Mouse (Mus musculus) G1E (cell line): ENCODE measurements around the gene Ccdc107. TPM values are rescaled to one million over a fixed set of nuclear protein-coding genes. Genes with fewer than 3 reads are reported as not detected.

Experiments
- ATAC-seq: 2 replicates; pipeline ENCODE4 v1.8.0; 2016; ENCODE audit warnings: mild to moderate bottlenecking; ENCODE audit not compliant: insufficient number of reproducible peaks, poor library complexity, low FRiP score, severe bottlenecking; ENCODE audit errors: extremely low read depth
- DNase-seq: peaks from one replicate; pipeline ENCODE4 v3.0.0; 2012; ENCODE audit warnings: low spot score
- H3K27me3 ChIP-seq: 2 replicates; pipeline ENCODE4 v1.6.1; 2012; ENCODE audit warnings: mild to moderate bottlenecking, low read length, inconsistent platforms; ENCODE audit not compliant: insufficient read depth
- H3K36me3 ChIP-seq: replicated peaks from 2 replicates; pipeline ENCODE3; 2012; ENCODE audit warnings: mild to moderate bottlenecking, inconsistent platforms
- H3K4me1 ChIP-seq: 2 replicates; pipeline ENCODE4 v1.6.1; 2012; ENCODE audit warnings: low read depth, low read length, inconsistent platforms, mixed read lengths; ENCODE audit not compliant: insufficient read depth
- H3K4me3 ChIP-seq: 2 replicates; pipeline ENCODE4 v1.5.1; 2012; ENCODE audit warnings: low read depth, mild to moderate bottlenecking, inconsistent platforms, low read length, moderate library complexity, mixed read lengths
- H3K9me3 ChIP-seq: replicated peaks from 2 replicates; pipeline ENCODE4 v1.6.1; 2012; ENCODE audit warnings: inconsistent platforms
- CTCF ChIP-seq: IDR thresholded peaks from 2 replicates; pipeline ENCODE4 v1.5.1; 2012; ENCODE audit warnings: low read depth, low read length, inconsistent platforms, mixed read lengths
- GATA1 ChIP-seq: IDR thresholded peaks from 2 replicates; pipeline ENCODE4 v1.6.1; 2012; ENCODE audit warnings: borderline replicate concordance, low read length, inconsistent platforms, mixed read lengths
- GATA2 ChIP-seq: IDR thresholded peaks from 2 replicates; pipeline ENCODE4 v1.6.1; 2012; ENCODE audit warnings: low read depth, low read length, inconsistent platforms, borderline replicate concordance
- POLR2AphosphoS5 ChIP-seq: IDR thresholded peaks from 2 replicates; pipeline ENCODE4 v1.6.1; 2012; ENCODE audit warnings: low read depth, low read length, inconsistent platforms; ENCODE audit not compliant: insufficient replicate concordance
- TAL1 ChIP-seq: conservative IDR thresholded peaks from 2 replicates; pipeline ENCODE4 v1.6.1; 2012; ENCODE audit warnings: low read depth, low read length, inconsistent platforms, mixed read lengths
- polyA plus RNA-seq: library from polyadenylated mRNA; stranded (reverse); fragments of >175 nt; gene quantifications from 2 replicates; pipeline ENCODE4 v1.2.3, GENCODE M21; 2012
- total RNA-seq, 2 experiments: library from RNA; stranded (forward) in 1 of 2; stranded (reverse) in 1 of 2; fragments of 200-1000 nt in 1 of 2; fragments of >200 nt in 1 of 2; fragmentation: Nextera tagmentation in 1 of 2; gene quantifications; 2 replicates each; pipeline ENCODE4 v1.2.3; 2014 to 2017

Ccdc107 gene
- 18.8 and 25.2 TPM in 2 replicates for total RNA-seq (2014; fragmentation: Nextera tagmentation)
- total RNA-seq (2017), result 28.3 and 28.6 TPM in 2 replicates
- 72.0 and 82.4 TPM in 2 replicates for polyA plus RNA-seq

- DNase-seq, result peak; percentile 96
- Histone ChIP-seq H3K4me1 (peaks cover 68% of the 10 kb centered on the region), H3K27me3 (no peaks in the 10 kb centered on the region; the same call in 1 of the 2 replicates), H3K9me3 (no peaks in the 10 kb centered on the region), H3K4me3 (peak within 1 kb of the TSS; percentile 83), H3K36me3 (peaks cover 32% of the 10 kb centered on the region)
- no peak for TF ChIP-seq CTCF
- no peak for TF ChIP-seq GATA2
- TF ChIP-seq TAL1, result no peak
- no peak for TF ChIP-seq GATA1
- no peak for TF ChIP-seq POLR2AphosphoS5
- ATAC-seq, result peak; percentile 92
Measured at GRCm38 (mm10) chr4:43492821-43493185, at the start of gene Ccdc107. Ccdc107 (plus strand) TSS chr4:43492900.

GRCm38 (mm10) chr4:43443511-43443910 is 49.2 kb upstream of the Ccdc107 start:
- peaks cover 7% of the 10 kb centered on the region for H3K27me3 ChIP-seq
- no peaks in the 10 kb centered on the region for H3K9me3 ChIP-seq
- peaks cover 41% of the 10 kb centered on the region for H3K36me3 ChIP-seq
- TF ChIP-seq POLR2AphosphoS5 (no peak), TAL1 (no peak), CTCF (no peak), GATA2 (no peak), GATA1 (no peak)
- DNase-seq (no peak), ATAC-seq (no peak)
- peak overlapping the region; percentile 83 for H3K4me3 ChIP-seq
- peaks cover 26% of the 10 kb centered on the region for H3K4me1 ChIP-seq

DNA sequence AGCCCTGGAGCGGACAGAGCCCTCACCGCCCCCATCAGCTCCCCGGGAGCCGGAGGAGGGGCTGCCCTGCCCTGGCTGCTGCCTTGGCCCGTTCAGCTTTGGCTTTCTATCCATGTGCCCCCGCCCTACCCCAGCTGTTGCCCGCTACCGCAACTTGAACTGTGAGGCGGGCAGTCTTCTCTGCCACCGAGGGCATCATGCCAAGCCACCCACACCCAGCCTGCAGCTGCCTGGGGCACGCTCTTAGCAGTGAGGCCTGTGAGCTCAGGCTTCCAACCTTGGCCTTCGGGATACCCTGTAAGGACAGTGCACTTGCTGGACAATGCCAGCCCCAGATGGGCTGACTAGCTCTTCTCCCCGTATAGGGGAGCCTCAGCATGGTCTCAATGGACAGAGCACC is 45.4 kb upstream of the Ccdc107 start:
- peaks cover 42% of the 10 kb centered on the region for H3K36me3 ChIP-seq
- H3K9me3 ChIP-seq, result no peaks in the 10 kb centered on the region
- H3K4me1 ChIP-seq, result peaks cover 17% of the 10 kb centered on the region
- peaks cover 13% of the 10 kb centered on the region for H3K27me3 ChIP-seq
- TF ChIP-seq GATA2, result no peak
- no peak for TF ChIP-seq POLR2AphosphoS5
- no peak for TF ChIP-seq CTCF
- no peak for TF ChIP-seq GATA1
- no peak for TF ChIP-seq TAL1
- DNase-seq (no peak), ATAC-seq (no peak)
- no peak overlapping the region for H3K4me3 ChIP-seq

DNA sequence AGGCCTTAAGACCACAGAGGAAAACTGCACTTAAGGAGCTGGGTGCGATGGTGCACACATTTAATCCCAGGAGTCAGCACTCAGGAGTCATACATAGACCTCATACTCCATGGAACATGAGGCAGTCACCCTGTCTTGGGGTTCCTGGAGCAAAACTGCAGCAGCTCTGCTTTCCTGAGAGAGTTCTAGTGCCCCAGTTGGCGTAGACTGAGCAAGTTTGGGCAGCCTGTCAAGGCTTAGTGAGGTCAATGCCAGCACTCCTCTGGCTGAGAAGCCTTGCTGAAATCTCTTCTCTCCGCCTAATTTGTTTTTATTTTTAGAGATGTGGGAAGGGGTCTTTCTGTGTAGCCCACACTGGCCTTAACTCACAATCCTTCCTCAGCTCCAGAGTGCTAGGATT is 44.1 kb upstream of the Ccdc107 start:
- TF ChIP-seq GATA2 (no peak), POLR2AphosphoS5 (no peak), TAL1 (no peak), GATA1 (no peak), CTCF (no peak)
- no peaks in the 10 kb centered on the region for H3K9me3 ChIP-seq
- peaks cover 26% of the 10 kb centered on the region for H3K27me3 ChIP-seq
- DNase-seq, result no peak
- H3K36me3 ChIP-seq, result peaks cover 42% of the 10 kb centered on the region
- peaks cover 19% of the 10 kb centered on the region for H3K4me1 ChIP-seq
- H3K4me3 ChIP-seq, result no peak overlapping the region
- ATAC-seq, result no peak

- Histone ChIP-seq H3K4me1 (peaks cover 31% of the 10 kb centered on the region), H3K27me3 (peaks cover 49% of the 10 kb centered on the region), H3K4me3 (no peak overlapping the region), H3K36me3 (peaks cover 13% of the 10 kb centered on the region), H3K9me3 (no peaks in the 10 kb centered on the region)
- DNase-seq (no peak), ATAC-seq (no peak)
- TF ChIP-seq GATA1, result no peak
- no peak for TF ChIP-seq CTCF
- no peak for TF ChIP-seq TAL1
- TF ChIP-seq GATA2, result no peak
- no peak for TF ChIP-seq POLR2AphosphoS5
Measured at GRCm38 (mm10) chr4:43452315-43452714, 40.4 kb upstream of the Ccdc107 start.

DNA sequence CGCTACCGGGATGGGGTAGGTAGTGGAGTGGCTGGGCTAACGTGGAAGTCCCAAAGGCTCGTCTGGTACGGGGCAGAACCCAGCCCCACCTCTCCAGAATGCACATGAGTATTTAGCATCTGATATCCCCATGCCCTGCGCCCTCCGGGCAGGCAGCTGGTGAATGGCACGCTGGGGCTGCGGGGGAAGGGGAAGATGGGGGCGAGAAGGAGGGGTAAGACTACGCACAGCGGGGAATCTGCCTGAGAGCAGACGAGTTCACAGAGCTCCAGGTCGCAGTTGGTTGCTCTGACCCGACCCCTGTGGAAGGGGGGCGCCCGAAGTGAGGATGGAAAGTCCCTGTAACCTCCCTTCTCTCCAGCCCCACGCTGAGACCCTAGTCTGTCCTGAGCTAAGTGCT is 39.3 kb upstream of the Ccdc107 start:
- Histone ChIP-seq H3K36me3 (peaks cover 2% of the 10 kb centered on the region), H3K9me3 (no peaks in the 10 kb centered on the region), H3K4me3 (no peak overlapping the region), H3K4me1 (peaks cover 31% of the 10 kb centered on the region), H3K27me3 (peaks cover 55% of the 10 kb centered on the region)
- DNase-seq, result no peak
- TF ChIP-seq GATA2, result no peak
- TF ChIP-seq GATA1, result no peak
- TF ChIP-seq POLR2AphosphoS5, result no peak
- TF ChIP-seq TAL1, result no peak
- no peak for TF ChIP-seq CTCF
- no peak for ATAC-seq
